17 mouse cellular contexts compared by ENCODE assay signal in genomic region chr4:130848814-130849213, GRCm38 (mm10).
"Had no signal": no experiment of that assay in that cellular context is flagged by ENCODE, and none has a peak within 500 bp of the region (broad histone marks: within the 10 kb centered on the region; RNA-seq: fewer than 3 reads in every experiment).

No protein-coding gene starts in this region.

- H3K9ac ChIP-seq: limb, embryonic 12.5 days; liver, embryonic 13.5 days; liver, postnatal 0 days; lung, embryonic 15.5 days; neural tube, embryonic 12.5 days; stomach, embryonic 15.5 days had no signal

- H3K36me3 ChIP-seq: limb, embryonic 12.5 days; liver, embryonic 13.5 days; lung, embryonic 15.5 days; neural tube, embryonic 12.5 days; stomach, embryonic 15.5 days had no signal

- DNase-seq: kidney, adult 11 months; kidney, postnatal 10 days; kidney, postnatal 4 days; liver; liver, embryonic 13.5 days; liver, postnatal 0 days; lung, postnatal 14 days; right cerebral cortex, postnatal 14 days; thymus, postnatal 4 days had no signal

- H3K27ac ChIP-seq: layer of hippocampus, adult 2 months; limb, embryonic 12.5 days; liver, embryonic 13.5 days; lung, embryonic 15.5 days; macrophage; neural tube, embryonic 12.5 days; stomach, embryonic 15.5 days had no signal

- H3K27me3 ChIP-seq: limb, embryonic 12.5 days; liver, embryonic 13.5 days; lung, embryonic 15.5 days; stomach, embryonic 15.5 days had no signal

- H3K9me3 ChIP-seq: limb, embryonic 12.5 days; liver, embryonic 13.5 days; lung, embryonic 15.5 days; megakaryocyte, embryonic 14.5 days; neural tube, embryonic 12.5 days; stomach, embryonic 15.5 days had no signal

- H3K4me1 ChIP-seq: limb, embryonic 12.5 days; liver, embryonic 13.5 days; lung, embryonic 15.5 days; megakaryocyte, embryonic 14.5 days; neural tube, embryonic 12.5 days; stomach, embryonic 15.5 days had no signal

- ATAC-seq: liver, postnatal 0 days had no signal

- H3K4me3 ChIP-seq: layer of hippocampus, adult 2 months; limb, embryonic 12.5 days; liver, embryonic 13.5 days; lung, embryonic 15.5 days; megakaryocyte, embryonic 14.5 days; myocyte; neural tube, embryonic 12.5 days; stomach, embryonic 15.5 days had no signal

- H3K4me2 ChIP-seq: limb, embryonic 12.5 days; liver, embryonic 13.5 days; lung, embryonic 15.5 days; neural tube, embryonic 12.5 days; stomach, embryonic 15.5 days had no signal
